In the genomic region with DNA sequence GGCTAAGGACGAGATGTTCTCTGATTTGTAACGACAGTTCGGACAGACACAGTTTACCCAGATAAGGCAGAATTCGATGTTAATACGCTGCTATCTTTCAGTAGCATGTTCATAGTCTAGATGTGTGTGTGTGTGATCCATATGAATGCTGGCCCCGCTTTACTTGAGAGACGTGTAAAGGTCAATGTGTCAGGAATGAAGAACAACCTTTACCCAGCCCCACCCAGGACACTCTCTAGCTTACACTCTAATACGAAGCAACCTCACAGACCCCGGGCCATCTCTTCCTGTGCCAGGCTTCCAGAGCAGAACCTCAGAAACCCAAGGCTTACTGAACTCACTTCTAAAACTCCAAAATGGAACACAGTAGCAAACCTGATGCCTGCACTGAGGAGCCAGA, we compare ENCODE assay signal across 22 mouse cellular contexts. TPM values are rescaled to one million over a fixed set of nuclear protein-coding genes. Genes with fewer than 3 reads are reported as not detected.
DNase-seq lines count a peak whose midpoint lies in the region; ATAC-seq and TF ChIP-seq lines count a peak whose summit lies in the region.
"Had no signal": no experiment of that assay in that cellular context is flagged by ENCODE, and none has a peak within 500 bp of the region (broad histone marks: within the 10 kb centered on the region; RNA-seq: fewer than 3 reads in every experiment).

No protein-coding gene starts in this region.

- 0 out of 2 replicates have a peak, but pooled peaks have one; percentile 36 for ATAC-seq in liver, embryonic 13.5 days (ENCODE audit: low read depth)
- ATAC-seq in intestine, embryonic 15.5 days: peak; percentile 65
- ATAC-seq in intestine, postnatal 0 days: peak; percentile 82
- ATAC-seq: forebrain, embryonic 13.5 days; forebrain, postnatal 0 days had no signal

- H3K4me2 ChIP-seq in liver, embryonic 13.5 days: no peak overlapping the region
- H3K4me2 ChIP-seq in intestine, embryonic 15.5 days (replicated peaks): 0 out of 2 replicates have a peak overlapping the region, but pooled peaks have one; percentile 10
- peak overlapping the region; percentile 21 for H3K4me2 ChIP-seq in intestine, postnatal 0 days (replicated peaks; ENCODE audit: low read depth)
- H3K4me2 ChIP-seq: embryonic facial prominence, embryonic 12.5 days; forebrain, embryonic 13.5 days; heart, embryonic 13.5 days; hindbrain, embryonic 13.5 days had no signal

- H3K36me3 ChIP-seq in liver, embryonic 13.5 days: no peaks in the 10 kb centered on the region
- H3K36me3 ChIP-seq in intestine, embryonic 15.5 days: no peaks in the 10 kb centered on the region
- H3K36me3 ChIP-seq in intestine, postnatal 0 days (ENCODE audit: control insufficient read depth, insufficient read depth): no peaks in the 10 kb centered on the region
- no peaks in the 10 kb centered on the region; the same call in 1 of the 2 replicates for H3K36me3 ChIP-seq in small intestine, adult 2 months (ENCODE audit: control insufficient read depth, insufficient read depth, low read length)
- H3K36me3 ChIP-seq: embryonic facial prominence, embryonic 12.5 days; heart, embryonic 13.5 days; hindbrain, embryonic 13.5 days had no signal

- H3K9ac ChIP-seq in liver, embryonic 13.5 days: no peak overlapping the region
- H3K9ac ChIP-seq in intestine, embryonic 15.5 days: no peak overlapping the region
- H3K9ac ChIP-seq in intestine, postnatal 0 days (ENCODE audit: low read depth, low read length): no peak overlapping the region
- H3K9ac ChIP-seq: embryonic facial prominence, embryonic 12.5 days; forebrain, embryonic 13.5 days; forebrain, postnatal 0 days; heart, embryonic 13.5 days; hindbrain, embryonic 13.5 days had no signal

- no peak for TF ChIP-seq POLR2A in small intestine, adult 2 months (IDR thresholded peaks at IDR 0.05; ENCODE audit: low read depth, low read length)

- TF ChIP-seq CTCF in intestine, postnatal 0 days (IDR thresholded peaks at IDR 0.05; ENCODE audit: low read depth): no peak
- no peak for TF ChIP-seq CTCF in small intestine, adult 2 months (IDR thresholded peaks at IDR 0.05; ENCODE audit: extremely low read depth, insufficient read length, insufficient replicate concordance, low read depth, low read length)

- H3K4me3 ChIP-seq in liver, embryonic 13.5 days (replicated peaks): no peak overlapping the region
- no peak overlapping the region for H3K4me3 ChIP-seq in intestine, embryonic 15.5 days (replicated peaks)
- no peak overlapping the region for H3K4me3 ChIP-seq in intestine, postnatal 0 days (ENCODE audit: low read depth, low read length)
- peak overlapping the region; percentile 17; the same call in 1 of the 2 replicates for H3K4me3 ChIP-seq in small intestine, adult 2 months (ENCODE audit: low read depth, low read length)
- H3K4me3 ChIP-seq: embryonic facial prominence, embryonic 12.5 days; forebrain, embryonic 13.5 days; heart, embryonic 13.5 days; hindbrain, embryonic 13.5 days had no signal

- peaks cover 9% of the 10 kb centered on the region for H3K4me1 ChIP-seq in liver, embryonic 13.5 days (replicated peaks)
- H3K4me1 ChIP-seq in intestine, embryonic 15.5 days (replicated peaks): peaks cover 6% of the 10 kb centered on the region; the same call in 1 of the 2 replicates
- peaks cover 4% of the 10 kb centered on the region; the same call in 1 of the 2 replicates for H3K4me1 ChIP-seq in intestine, postnatal 0 days (replicated peaks; ENCODE audit: control insufficient read depth, insufficient read depth, low read length)
- H3K4me1 ChIP-seq in small intestine, adult 2 months (ENCODE audit: control insufficient read depth, insufficient read depth, insufficient read length, low read length): peaks cover 26% of the 10 kb centered on the region
- H3K4me1 ChIP-seq: heart, embryonic 13.5 days had no signal

- intact Hi-C loops in heart, postnatal 25 days (cut with DNase I): no loop called here

- 43% methylated on average over 9 of the region's 9 CpGs for WGBS in liver, embryonic 13.5 days (ENCODE audit: insufficient replicate concordance)
- 68% methylated on average over 9 of the region's 9 CpGs for WGBS in intestine, embryonic 15.5 days
- 30% methylated on average over 9 of the region's 9 CpGs for WGBS in intestine, postnatal 0 days
- WGBS in small intestine, adult 2 months: 27% methylated on average over 9 of the region's 9 CpGs

- H3K27ac ChIP-seq in liver, embryonic 13.5 days: no peak overlapping the region
- H3K27ac ChIP-seq in intestine, embryonic 15.5 days: peak overlapping the region; percentile 52
- H3K27ac ChIP-seq in intestine, postnatal 0 days (ENCODE audit: low read depth, low read length): peak overlapping the region; percentile 87
- peak overlapping the region; percentile 89 for H3K27ac ChIP-seq in small intestine, adult 2 months (ENCODE audit: insufficient read depth, low read depth, low read length)
- H3K27ac ChIP-seq: embryonic facial prominence, embryonic 12.5 days; forebrain, embryonic 13.5 days; heart, embryonic 13.5 days; hindbrain, embryonic 13.5 days had no signal

- DNase-seq in liver, embryonic 13.5 days: no peak
- no peak for DNase-seq in liver
- no peak for DNase-seq in heart, postnatal 25 days (ENCODE audit: low spot score)
- no peak for DNase-seq in adrenal gland, postnatal 4 days (ENCODE audit: low spot score in 2 of 2)
- DNase-seq: adrenal gland, adult 8-10 months; adrenal gland, postnatal 36 days; cerebellum, adult 11 months; cerebellum, adult 8-10 months; cerebellum, postnatal 25 days; forebrain, postnatal 0 days; gastrocnemius, postnatal 14 days; heart, postnatal 4 days had no signal

- no peaks in the 10 kb centered on the region for H3K9me3 ChIP-seq in liver, embryonic 13.5 days (replicated peaks)
- H3K9me3 ChIP-seq in intestine, embryonic 15.5 days: no peaks in the 10 kb centered on the region
- H3K9me3 ChIP-seq in intestine, postnatal 0 days (ENCODE audit: control insufficient read depth): no peaks in the 10 kb centered on the region
- H3K9me3 ChIP-seq: embryonic facial prominence, embryonic 12.5 days; forebrain, embryonic 13.5 days; heart, embryonic 13.5 days; hindbrain, embryonic 13.5 days had no signal

- no peaks in the 10 kb centered on the region for H3K27me3 ChIP-seq in liver, embryonic 13.5 days
- no peaks in the 10 kb centered on the region; the same call in 1 of the 2 replicates for H3K27me3 ChIP-seq in intestine, embryonic 15.5 days (replicated peaks)
- no peaks in the 10 kb centered on the region for H3K27me3 ChIP-seq in intestine, postnatal 0 days (replicated peaks; ENCODE audit: control insufficient read depth, insufficient read depth, low read length)
- no peaks in the 10 kb centered on the region for H3K27me3 ChIP-seq in small intestine, adult 2 months (ENCODE audit: control insufficient read depth, insufficient read depth, low read length)
- H3K27me3 ChIP-seq: embryonic facial prominence, embryonic 12.5 days; forebrain, embryonic 13.5 days; heart, embryonic 13.5 days; hindbrain, embryonic 13.5 days had no signal

RNA-seq across cellular contexts. Expression of gene Sult6b2, which starts 5.5 kb away (rescaled TPM):
- not detected in 2 replicates for polyA plus RNA-seq in liver, embryonic 13.5 days (2015; fragmentation: Nextera tagmentation; extraction: Ambion mirVana)
- 20.9 and 24.9 TPM in 2 replicates for polyA plus RNA-seq in intestine, embryonic 15.5 days (2015; fragmentation: Nextera tagmentation; extraction: Ambion mirVana)
- polyA plus RNA-seq in intestine, postnatal 0 days (2015; fragmentation: Nextera tagmentation; extraction: Ambion mirVana): 53.2 and 63.2 TPM in 2 replicates
- 0.20 and 68.1 TPM in 2 replicates for polyA plus RNA-seq in small intestine, adult 2 months (2012; rRNA removed)
- total RNA-seq in heart, postnatal 25 days (2021): under 1 TPM in 1 of 2 experiments, not detected in 1; 0.23 TPM
- total RNA-seq in adrenal gland, postnatal 4 days (2021): not detected
- total RNA-seq: adrenal gland, adult 8-10 months; adrenal gland, postnatal 36 days; gastrocnemius, adult 18-20 months; gastrocnemius, postnatal 14 days; heart, postnatal 4 days had no signal
- polyA plus RNA-seq: embryonic facial prominence, embryonic 12.5 days; forebrain, embryonic 13.5 days; gonadal fat pad, adult 2 months; heart, postnatal 0 days had no signal

RNA-seq across cellular contexts. Expression of gene Cmas, which starts 42.4 kb away (rescaled TPM):
- polyA plus RNA-seq in liver, embryonic 13.5 days (2015; fragmentation: Nextera tagmentation; extraction: Ambion mirVana): 154 and 158 TPM in 2 replicates
- polyA plus RNA-seq in intestine, embryonic 15.5 days (2015; fragmentation: Nextera tagmentation; extraction: Ambion mirVana): 135 and 141 TPM in 2 replicates
- 130 and 131 TPM in 2 replicates for polyA plus RNA-seq in intestine, postnatal 0 days (2015; fragmentation: Nextera tagmentation; extraction: Ambion mirVana)
- polyA plus RNA-seq in small intestine, adult 2 months (2012; rRNA removed): 39.5 and 40.8 TPM in 2 replicates
- 10 to 100 TPM; 33.5 to 34.8 TPM for total RNA-seq in heart, postnatal 25 days (2021)
- total RNA-seq in adrenal gland, postnatal 4 days (2021): 10 to 100 TPM; 46.3 to 51.1 TPM
